Mouse (Mus musculus): ENCODE measurements around the gene Wdr93. TPM values are rescaled to one million over a fixed set of nuclear protein-coding genes. Genes with fewer than 3 reads are reported as not detected.

Gene Wdr93
- total RNA-seq (2021) = 1 to 10 TPM; 1.6 to 2.0 TPM
- long read RNA-seq, experiment 1, partial matches to known transcripts = 1 of 5 reads
- long read RNA-seq, experiment 1, other reads (novel, unspliced or antisense) = 4 of 5 reads
- long read RNA-seq, experiment 2, partial matches to known transcripts = 0 of 2 reads
- long read RNA-seq, experiment 2, other reads (novel, unspliced or antisense) = 2 of 2 reads

GRCm38 (mm10) chr7:79742659-79743536 is at the start of gene Wdr93, which contains the start of gene Pex11a:
Gene Wdr93 (plus strand): TSS chr7:79743163.
Gene Pex11a (minus strand): TSS chr7:79743131.
- DNase-seq = peak; percentile 91 to 92

GRCm38 (mm10) chr7:79696495-79696894 is 46.5 kb upstream of the Wdr93 start:
- no peak for DNase-seq

DNA sequence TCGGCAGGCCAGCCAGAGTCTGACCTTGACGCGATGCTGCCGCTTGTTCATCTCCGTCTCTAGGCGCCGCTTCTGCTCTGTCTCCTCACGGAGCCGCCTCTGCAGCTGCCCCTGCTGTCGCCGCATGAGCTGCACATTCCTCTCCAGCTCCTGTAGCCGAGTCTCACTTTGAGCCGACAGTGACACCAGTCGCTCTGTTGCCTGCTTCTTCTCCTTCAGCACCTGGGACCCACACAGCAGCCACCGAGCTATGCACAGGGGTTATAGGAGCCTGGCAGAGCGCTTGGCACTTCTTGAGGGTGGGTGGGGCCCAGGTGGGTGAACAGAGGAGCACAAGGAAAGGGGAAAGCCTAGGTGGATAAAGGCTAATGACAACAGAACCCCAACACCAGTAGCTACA is 40.2 kb upstream of the Wdr93 start:
- no peak for DNase-seq

GRCm38 (mm10) chr7:79705210-79705609 is 37.8 kb upstream of the Wdr93 start:
- DNase-seq = no peak

GRCm38 (mm10) chr7:79710130-79710607 is 32.8 kb upstream of the Wdr93 start:
- peak; percentile 44 to 55 for DNase-seq

GRCm38 (mm10) chr7:79710831-79711230 is 32.1 kb upstream of the Wdr93 start:
- no peak for DNase-seq

DNA sequence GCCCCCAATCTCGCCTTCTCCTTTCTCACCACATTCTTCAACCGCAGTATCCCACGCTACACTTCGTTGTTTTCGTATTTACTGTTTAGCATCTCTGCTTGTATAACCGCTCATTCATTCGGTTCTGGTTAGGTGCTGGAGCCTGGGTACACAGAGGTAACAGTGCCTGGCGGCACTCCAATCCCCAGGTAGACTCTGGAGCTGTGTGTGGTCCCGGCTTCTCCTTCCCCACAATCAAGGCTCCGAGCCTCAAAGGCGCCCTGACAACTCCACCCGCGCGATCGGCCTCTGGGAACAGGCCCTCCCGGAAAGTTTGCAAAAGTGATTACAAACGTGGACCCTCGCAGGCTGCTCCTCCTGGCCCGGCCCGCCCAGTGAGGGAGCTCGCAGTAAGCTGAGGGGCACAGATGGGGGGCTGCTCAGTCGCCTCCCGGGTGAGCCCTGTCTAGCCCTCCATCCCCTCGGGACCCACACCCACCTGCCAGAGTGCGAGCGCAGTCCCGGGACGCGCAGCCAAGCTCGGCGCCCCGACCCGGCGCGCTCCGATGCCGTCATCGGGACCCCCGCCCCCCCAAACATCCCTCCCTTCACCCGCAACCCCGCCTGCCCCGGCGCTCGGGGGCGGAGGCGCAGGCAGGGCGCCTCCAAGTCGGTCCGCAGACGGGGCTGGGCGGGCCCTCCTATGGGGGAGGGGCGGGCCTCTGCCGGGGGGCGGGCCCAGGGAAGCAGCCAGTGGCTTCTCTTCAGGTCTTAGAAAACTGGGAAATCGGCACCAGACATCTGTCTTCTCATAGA is 27.6 kb upstream of the Wdr93 start, which contains the start of gene Kif7:
Kif7 (minus strand) TSS at position 534 of the 795 bp plus-strand sequence.
- DNase-seq = peak; percentile 89 to 95

GRCm38 (mm10) chr7:79721386-79721977 is 21.5 kb upstream of the Wdr93 start:
- DNase-seq = peak; percentile 73 to 80

DNA sequence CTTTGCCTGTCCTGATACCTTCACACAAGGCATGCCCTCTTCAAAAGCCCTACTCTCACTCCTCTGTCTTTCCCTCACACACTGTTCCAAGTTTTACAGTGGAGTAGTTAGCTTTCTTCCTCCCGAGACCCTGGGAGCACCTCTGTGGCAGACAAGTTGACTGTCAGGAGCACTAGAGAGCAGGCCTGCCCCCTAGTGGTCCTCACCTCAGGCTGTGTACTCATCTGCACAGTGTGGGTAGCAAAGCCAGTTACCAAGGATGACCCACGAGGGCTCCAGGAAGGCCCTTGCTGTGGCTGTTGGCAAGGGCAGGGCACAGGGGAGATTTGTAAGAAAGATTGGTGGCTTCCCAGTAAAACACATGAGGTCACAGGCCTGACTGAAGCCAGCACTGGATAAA is 15.9 kb upstream of the Wdr93 start:
- peak; percentile 67 to 81 for DNase-seq

GRCm38 (mm10) chr7:79728219-79728618 is 14.7 kb upstream of the Wdr93 start:
- DNase-seq = peak; percentile 75 to 79

DNA sequence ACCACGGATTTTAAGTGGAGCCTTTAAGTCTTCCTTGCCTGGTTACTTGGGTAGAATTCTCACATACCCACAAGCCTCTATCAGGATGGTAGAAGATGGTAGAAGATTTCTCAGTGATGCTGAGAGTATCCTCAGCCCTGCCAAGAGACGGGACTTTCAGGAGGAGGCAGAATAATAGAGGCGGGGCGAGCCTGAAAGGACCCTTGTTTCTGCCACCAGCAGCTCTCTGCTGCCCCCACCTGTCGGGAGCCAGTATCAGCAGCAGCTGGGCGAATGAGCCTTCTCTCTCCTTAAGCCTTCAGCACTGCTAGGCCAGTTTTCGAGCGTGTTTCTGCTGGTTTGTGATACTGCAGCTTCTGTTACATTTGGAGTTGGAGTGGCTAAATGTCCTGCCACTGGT is 13.8 kb upstream of the Wdr93 start:
- peak; percentile 79 to 87 for DNase-seq

GRCm38 (mm10) chr7:79729743-79730370 is 13.1 kb upstream of the Wdr93 start:
- DNase-seq = peak; percentile 48 to 64

- DNase-seq = peak; percentile 60 to 61
Measured at GRCm38 (mm10) chr7:79731438-79731837, 11.5 kb upstream of the Wdr93 start.

- DNase-seq = peak in 1 of 2 experiments; percentile 58
Measured at GRCm38 (mm10) chr7:79732622-79733021, 10.3 kb upstream of the Wdr93 start, which contains the start of gene Plin1. Gene Plin1 (minus strand): TSS chr7:79732903.

DNA sequence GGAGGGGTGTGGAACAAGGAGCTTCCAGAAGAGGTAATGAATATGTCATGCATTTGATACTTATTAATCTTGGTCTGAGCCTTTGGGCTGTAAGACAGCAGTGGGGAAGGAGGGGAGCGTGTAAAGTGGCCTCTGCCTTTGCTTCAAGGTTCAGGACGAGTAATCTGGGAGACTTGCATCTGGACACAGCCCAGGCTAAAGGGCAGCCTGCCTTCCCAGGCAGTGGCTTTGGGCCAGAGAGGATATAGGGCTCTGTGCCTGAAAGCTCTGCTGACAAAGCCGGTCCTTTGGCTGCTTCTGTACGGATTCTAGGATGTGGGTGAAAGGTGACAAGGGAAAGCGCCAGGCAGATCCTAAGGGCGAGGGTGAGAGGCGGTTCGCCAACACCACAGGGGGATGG is 8.4 kb upstream of the Wdr93 start:
- peak; percentile 85 to 86 for DNase-seq

- no peak for DNase-seq
Measured at GRCm38 (mm10) chr7:79736511-79736910, 6.5 kb upstream of the Wdr93 start.

DNA sequence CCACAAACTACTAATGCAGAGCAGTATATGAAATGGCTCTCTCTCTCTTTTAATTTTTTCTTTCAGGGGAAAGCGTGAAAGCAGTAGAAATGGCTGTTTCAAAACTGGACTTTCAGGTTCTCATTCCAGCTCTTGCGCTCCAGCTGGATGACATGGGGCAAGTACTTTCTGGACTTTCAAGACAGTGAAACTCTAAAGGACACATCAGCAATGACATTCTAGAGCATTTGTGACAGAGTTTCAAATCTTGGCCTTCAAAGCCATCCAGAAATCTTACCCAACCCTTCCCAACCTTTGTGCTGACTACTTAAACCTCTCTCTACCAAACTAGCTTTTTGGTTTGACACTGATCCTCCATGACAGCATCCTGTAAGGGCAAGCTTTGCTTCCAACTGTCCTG is 4.0 kb upstream of the Wdr93 start:
- DNase-seq = no peak

GRCm38 (mm10) chr7:79740279-79740678 is 2.7 kb upstream of the Wdr93 start:
- no peak for DNase-seq

- DNase-seq = no peak
Measured at GRCm38 (mm10) chr7:79742277-79742658, 695 bp upstream of the Wdr93 start.

- DNase-seq = no peak
Measured at GRCm38 (mm10) chr7:79744051-79744450, 1.1 kb downstream of the Wdr93 start.

- DNase-seq = no peak
Measured at GRCm38 (mm10) chr7:79744585-79744984, 1.6 kb downstream of the Wdr93 start.
